Mouse (Mus musculus): ENCODE results near the gene Prkab2. TPM values are rescaled to one million over a fixed set of nuclear protein-coding genes. Genes with fewer than 3 reads are reported as not detected.

The Prkab2 gene
- polyA plus RNA-seq, 1 experiment = 8.3 TPM

- no peak for TF ChIP-seq CTCF (IDR thresholded peaks at IDR 0.05; ENCODE audit: insufficient read depth, low read length)
- TF ChIP-seq POLR2A (IDR thresholded peaks at IDR 0.05; ENCODE audit: borderline replicate concordance, extremely low read depth, low read depth, low read length) = no peak
- 24% methylated on average over 16 of the region's 16 CpGs for WGBS
- Histone ChIP-seq H3K4me1 (ENCODE audit: control insufficient read depth, insufficient read depth, low read length) (peaks cover 3% of the 10 kb centered on the region; the same call in 1 of the 2 replicates), H3K4me3 (replicated peaks; ENCODE audit: extremely low read depth, low read depth, low read length) (no peak overlapping the region)
- DNase-seq = peak; percentile 35
These were observed 25.7 kb downstream of the Prkab2 start for GRCm38 (mm10) chr3:97683560-97684195.

- no peak for DNase-seq
- Histone ChIP-seq H3K4me1 (ENCODE audit: control insufficient read depth, insufficient read depth, low read length) (peaks cover 1% of the 10 kb centered on the region; the same call in 1 of the 2 replicates), H3K4me3 (replicated peaks; ENCODE audit: extremely low read depth, low read depth, low read length) (no peak overlapping the region)
- 71% methylated on average over 4 of the region's 4 CpGs for WGBS
- TF ChIP-seq POLR2A (IDR thresholded peaks at IDR 0.05; ENCODE audit: borderline replicate concordance, extremely low read depth, low read depth, low read length) = no peak
- no peak for TF ChIP-seq CTCF (IDR thresholded peaks at IDR 0.05; ENCODE audit: insufficient read depth, low read length)
These were observed 28.6 kb downstream of the Prkab2 start for GRCm38 (mm10) chr3:97686372-97687117.

- Histone ChIP-seq H3K4me3 (replicated peaks; ENCODE audit: extremely low read depth, low read depth, low read length) (no peak overlapping the region), H3K4me1 (ENCODE audit: control insufficient read depth, insufficient read depth, low read length) (0 out of 2 replicates have a peak, but pooled peaks cover 5% of the 10 kb centered on the region)
- no peak for TF ChIP-seq POLR2A (IDR thresholded peaks at IDR 0.05; ENCODE audit: borderline replicate concordance, extremely low read depth, low read depth, low read length)
- TF ChIP-seq CTCF (IDR thresholded peaks at IDR 0.05; ENCODE audit: insufficient read depth, low read length) = no peak
- WGBS = 66% methylated on average over 2 of the region's 2 CpGs
- no peak for DNase-seq
These were observed 31.3 kb downstream of the Prkab2 start for GRCm38 (mm10) chr3:97689289-97689688.

- TF ChIP-seq POLR2A (IDR thresholded peaks at IDR 0.05; ENCODE audit: borderline replicate concordance, extremely low read depth, low read depth, low read length) = no peak
- TF ChIP-seq CTCF (IDR thresholded peaks at IDR 0.05; ENCODE audit: insufficient read depth, low read length) = no peak
- peak; percentile 8 for DNase-seq
- Histone ChIP-seq H3K4me3 (replicated peaks; ENCODE audit: extremely low read depth, low read depth, low read length) (no peak overlapping the region), H3K4me1 (ENCODE audit: control insufficient read depth, insufficient read depth, low read length) (0 out of 2 replicates have a peak, but pooled peaks cover 5% of the 10 kb centered on the region)
- WGBS = 55% methylated on average over 7 of the region's 7 CpGs
These were observed 32.6 kb downstream of the Prkab2 start for GRCm38 (mm10) chr3:97690590-97690989.

DNA sequence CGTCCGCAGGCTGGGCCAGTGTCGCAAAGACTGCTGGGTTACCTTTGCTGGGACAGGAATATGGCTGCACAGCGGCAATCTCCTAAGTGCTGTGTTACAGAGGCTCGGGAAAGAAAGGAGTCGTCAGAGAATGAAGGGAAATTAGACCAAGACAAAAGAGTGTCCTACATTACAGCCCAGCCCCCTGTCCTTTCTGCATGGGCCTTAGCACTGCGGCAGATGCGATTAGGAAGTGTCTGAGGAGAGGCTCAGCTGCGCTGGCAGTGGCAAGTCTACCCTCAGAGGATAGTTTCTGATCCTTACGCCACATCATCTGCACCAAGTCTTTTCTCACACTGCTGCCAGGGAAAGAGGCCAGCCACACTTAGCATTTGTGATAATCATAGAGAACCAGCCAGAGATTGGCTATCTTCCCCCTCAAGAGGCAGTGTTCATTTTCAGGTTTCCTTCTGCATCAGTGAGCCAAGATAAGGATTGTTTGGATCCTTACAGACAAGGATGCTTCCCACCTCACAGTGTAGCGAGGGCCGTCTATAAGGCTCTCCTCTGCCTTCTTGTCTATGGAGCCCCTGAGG lies 33.5 kb downstream of the Prkab2 start:
- TF ChIP-seq POLR2A (IDR thresholded peaks at IDR 0.05; ENCODE audit: borderline replicate concordance, extremely low read depth, low read depth, low read length) (no peak), CTCF (IDR thresholded peaks at IDR 0.05; ENCODE audit: insufficient read depth, low read length) (no peak)
- 0 out of 2 replicates have a peak, but pooled peaks cover 5% of the 10 kb centered on the region for H3K4me1 ChIP-seq (ENCODE audit: control insufficient read depth, insufficient read depth, low read length)
- WGBS = 68% methylated on average over 12 of the region's 12 CpGs
- DNase-seq = no peak
- no peak overlapping the region for H3K4me3 ChIP-seq (replicated peaks; ENCODE audit: extremely low read depth, low read depth, low read length)

GRCm38 (mm10) chr3:97693806-97694205 lies 35.8 kb downstream of the Prkab2 start:
- DNase-seq = peak; percentile 14
- TF ChIP-seq POLR2A (IDR thresholded peaks at IDR 0.05; ENCODE audit: borderline replicate concordance, extremely low read depth, low read depth, low read length) (no peak), CTCF (IDR thresholded peaks at IDR 0.05; ENCODE audit: insufficient read depth, low read length) (no peak)
- 70% methylated on average over 6 of the region's 6 CpGs for WGBS
- H3K4me3 ChIP-seq (replicated peaks; ENCODE audit: extremely low read depth, low read depth, low read length) = no peak overlapping the region
- H3K4me1 ChIP-seq (ENCODE audit: control insufficient read depth, insufficient read depth, low read length) = 0 out of 2 replicates have a peak, but pooled peaks cover 5% of the 10 kb centered on the region

- DNase-seq = no peak
- WGBS = 83% methylated on average over 9 of the region's 9 CpGs
- no peak for TF ChIP-seq POLR2A (IDR thresholded peaks at IDR 0.05; ENCODE audit: borderline replicate concordance, extremely low read depth, low read depth, low read length)
- TF ChIP-seq CTCF (IDR thresholded peaks at IDR 0.05; ENCODE audit: insufficient read depth, low read length) = no peak
- Histone ChIP-seq H3K4me1 (ENCODE audit: control insufficient read depth, insufficient read depth, low read length) (0 out of 2 replicates have a peak, but pooled peaks cover 5% of the 10 kb centered on the region), H3K4me3 (replicated peaks; ENCODE audit: extremely low read depth, low read depth, low read length) (no peak overlapping the region)
These were observed 38.9 kb downstream of the Prkab2 start for GRCm38 (mm10) chr3:97696866-97697265.

GRCm38 (mm10) chr3:97697291-97697690 lies 39.3 kb downstream of the Prkab2 start:
- H3K4me3 ChIP-seq (replicated peaks; ENCODE audit: extremely low read depth, low read depth, low read length) = no peak overlapping the region
- no peak for DNase-seq

DNA sequence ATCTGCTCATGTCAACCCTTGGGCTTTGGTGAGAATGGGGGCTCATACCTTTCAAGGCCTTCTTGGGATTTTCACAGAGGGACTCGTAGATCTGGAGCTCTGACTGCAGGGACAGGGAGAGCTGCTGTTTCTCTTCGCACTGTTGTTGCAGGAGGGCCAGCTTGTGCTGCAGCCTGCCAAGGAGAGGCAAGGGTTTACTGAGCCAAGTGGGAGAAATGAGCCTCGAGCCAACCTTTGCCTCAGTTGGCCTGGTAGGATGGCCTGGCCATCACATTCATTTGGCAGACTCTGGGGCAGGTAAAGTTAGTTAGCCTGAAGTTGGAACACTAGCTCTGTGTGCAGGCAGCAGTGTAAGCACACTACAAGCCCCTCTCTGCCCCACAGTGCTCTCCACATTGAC lies 41.1 kb downstream of the Prkab2 start:
- H3K4me1 ChIP-seq (ENCODE audit: control insufficient read depth, insufficient read depth, low read length) = no peaks in the 10 kb centered on the region
- TF ChIP-seq POLR2A (IDR thresholded peaks at IDR 0.05; ENCODE audit: borderline replicate concordance, extremely low read depth, low read depth, low read length) (no peak), CTCF (IDR thresholded peaks at IDR 0.05; ENCODE audit: insufficient read depth, low read length) (no peak)
- DNase-seq = no peak
- no peak overlapping the region for H3K4me3 ChIP-seq (replicated peaks; ENCODE audit: extremely low read depth, low read depth, low read length)
- 70% methylated on average over 3 of the region's 3 CpGs for WGBS

More at GRCm38 (mm10) chr3:97697291-97697690, 39.3 kb downstream of the Prkab2 start:
- H3K4me1 ChIP-seq (ENCODE audit: control insufficient read depth, insufficient read depth, low read length) = 0 out of 2 replicates have a peak, but pooled peaks cover 5% of the 10 kb centered on the region
- WGBS = 71% methylated on average over 9 of the region's 9 CpGs
- TF ChIP-seq POLR2A (IDR thresholded peaks at IDR 0.05; ENCODE audit: borderline replicate concordance, extremely low read depth, low read depth, low read length) = no peak
- TF ChIP-seq CTCF (IDR thresholded peaks at IDR 0.05; ENCODE audit: insufficient read depth, low read length) = no peak

Measured in lung, adult 2 months (tissue).